Mouse (Mus musculus): Measurements from ENCODE around the gene Gsk3b.

DNA sequence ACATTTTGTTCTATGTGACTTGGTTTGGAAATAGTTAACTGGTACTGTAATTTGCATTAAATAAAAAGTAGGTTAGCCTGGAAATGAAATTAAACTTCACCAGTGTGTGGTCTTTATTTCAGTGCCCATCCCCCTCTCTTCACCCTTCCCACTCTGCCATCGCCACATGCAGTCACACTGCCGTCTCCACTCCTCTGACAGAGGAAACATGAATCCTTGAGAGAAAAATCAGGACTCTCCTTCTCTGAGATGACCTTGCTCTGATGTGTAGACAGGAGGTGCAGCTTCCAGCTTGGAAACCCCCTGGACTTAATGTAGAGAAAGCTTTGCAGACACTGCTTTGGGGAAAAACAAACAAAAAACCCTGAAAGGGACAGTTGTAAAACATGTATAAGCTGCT lies 156.6 kb downstream of the Gsk3b start:
- TF ChIP-seq CTCF (IDR thresholded peaks at IDR 0.05; ENCODE audit: low read depth, low read length) (no peak), TAL1 (conservative IDR thresholded peaks at IDR 0.05; ENCODE audit: low read depth, low read length) (no peak), GATA1 (IDR thresholded peaks at IDR 0.05; ENCODE audit: borderline replicate concordance, low read length) (no peak), GATA2 (IDR thresholded peaks at IDR 0.05; ENCODE audit: borderline replicate concordance, low read depth, low read length) (no peak), POLR2AphosphoS5 (IDR thresholded peaks at IDR 0.05; ENCODE audit: insufficient replicate concordance, low read depth, low read length) (no peak)
